Mouse (Mus musculus) kidney, adult 2 months (tissue): ENCODE data around the gene Dner.

Experiments
- CTCF ChIP-seq: fragments of 200-500 bp; conservative IDR thresholded peaks from 2 replicates; pipeline ENCODE4 v1.5.1; 2011; ENCODE audit warnings: low read depth, mild to moderate bottlenecking, control low read depth, low read length, moderate library complexity, mixed read lengths; ENCODE audit not compliant: insufficient read depth, insufficient read length
- POLR2A ChIP-seq: fragments of 200-500 bp; IDR thresholded peaks from one replicate; pipeline ENCODE4 v1.6.1; 2011; ENCODE audit warnings: low read depth, low read length, control low read depth

GRCm38 (mm10) chr1:84382709-84383108, 313.3 kb downstream of the Dner start:
- no peak for TF ChIP-seq CTCF
- TF ChIP-seq POLR2A: no peak
